Mouse (Mus musculus) right cerebral cortex, postnatal 10 days (tissue): ENCODE data around the gene Arid1a.

Experiments
- DNase-seq, 2 experiments: peaks; one replicate each; pipeline ENCODE4 v3.0.0; 2021; ENCODE audit warnings: low spot score in 2 of 2

Arid1a gene

GRCm38 (mm10) chr4:133756514-133757268 is at the start of gene Arid1a:
Gene Arid1a (minus strand): TSS chr4:133756769.
- peak; percentile 96 to 97 for DNase-seq

DNA sequence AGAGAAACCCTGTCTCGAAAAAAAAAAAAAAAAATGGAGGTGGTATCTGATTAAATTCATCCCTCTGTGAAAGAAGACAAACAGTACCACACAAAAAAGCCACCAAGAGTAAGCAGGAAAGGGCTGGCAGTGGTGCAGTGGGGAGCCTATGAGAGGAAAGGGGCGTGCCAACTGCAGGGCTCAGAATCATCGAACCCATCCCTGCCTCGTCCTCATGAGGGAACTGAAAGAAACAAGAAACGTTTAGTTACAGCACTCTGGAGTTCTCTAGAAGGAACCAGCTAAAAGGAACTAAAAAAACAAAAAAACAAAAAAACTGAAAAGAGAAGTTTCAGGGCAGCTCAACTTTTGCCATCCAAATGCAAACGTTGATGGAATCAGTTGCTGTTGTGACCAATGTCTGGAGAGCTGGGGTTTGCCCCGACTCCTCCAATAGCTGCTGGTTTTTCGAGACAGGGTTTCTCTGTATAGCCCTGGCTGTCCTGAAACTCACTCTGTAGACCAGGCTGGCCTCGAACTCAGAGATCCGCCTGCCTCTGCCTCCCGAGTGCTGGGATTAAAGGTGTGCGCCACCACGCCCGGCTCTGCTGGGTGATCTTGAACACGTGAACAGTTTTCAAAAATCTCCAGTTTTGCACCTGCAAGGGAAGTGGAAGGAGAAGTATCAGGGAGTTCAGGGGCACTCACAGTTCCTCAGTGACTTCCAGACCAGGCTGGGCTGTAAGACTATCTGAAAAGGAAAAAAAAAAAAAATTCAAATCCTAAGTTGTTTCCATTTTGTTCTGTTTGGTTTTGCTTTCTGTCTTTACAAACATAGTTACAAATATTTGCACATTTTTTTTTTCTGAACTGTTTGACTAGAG is 48.1 kb upstream of the Arid1a start:
- peak; percentile 37 to 38 for DNase-seq

DNA sequence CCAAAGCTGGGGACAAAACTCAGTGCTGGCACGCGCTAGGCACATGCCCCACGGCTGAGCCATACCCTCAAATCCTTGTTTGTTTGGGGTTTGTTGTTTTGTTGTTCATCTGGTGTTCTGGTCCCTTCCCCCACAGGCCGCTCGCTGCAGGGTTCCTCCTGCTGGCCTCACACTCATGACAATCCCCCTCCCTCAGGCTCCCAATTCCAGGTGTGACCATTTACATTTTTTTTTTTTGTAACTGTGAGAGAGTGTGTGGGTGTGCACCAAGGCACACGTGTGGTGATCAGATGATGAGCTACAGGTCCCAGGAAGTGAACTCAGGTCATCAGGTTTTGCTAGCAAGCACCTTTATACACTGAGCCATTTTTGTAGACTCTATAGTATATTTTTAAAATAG is 44.0 kb upstream of the Arid1a start:
- no peak for DNase-seq

GRCm38 (mm10) chr4:133793269-133793668 is 36.7 kb upstream of the Arid1a start:
- no peak for DNase-seq

DNA sequence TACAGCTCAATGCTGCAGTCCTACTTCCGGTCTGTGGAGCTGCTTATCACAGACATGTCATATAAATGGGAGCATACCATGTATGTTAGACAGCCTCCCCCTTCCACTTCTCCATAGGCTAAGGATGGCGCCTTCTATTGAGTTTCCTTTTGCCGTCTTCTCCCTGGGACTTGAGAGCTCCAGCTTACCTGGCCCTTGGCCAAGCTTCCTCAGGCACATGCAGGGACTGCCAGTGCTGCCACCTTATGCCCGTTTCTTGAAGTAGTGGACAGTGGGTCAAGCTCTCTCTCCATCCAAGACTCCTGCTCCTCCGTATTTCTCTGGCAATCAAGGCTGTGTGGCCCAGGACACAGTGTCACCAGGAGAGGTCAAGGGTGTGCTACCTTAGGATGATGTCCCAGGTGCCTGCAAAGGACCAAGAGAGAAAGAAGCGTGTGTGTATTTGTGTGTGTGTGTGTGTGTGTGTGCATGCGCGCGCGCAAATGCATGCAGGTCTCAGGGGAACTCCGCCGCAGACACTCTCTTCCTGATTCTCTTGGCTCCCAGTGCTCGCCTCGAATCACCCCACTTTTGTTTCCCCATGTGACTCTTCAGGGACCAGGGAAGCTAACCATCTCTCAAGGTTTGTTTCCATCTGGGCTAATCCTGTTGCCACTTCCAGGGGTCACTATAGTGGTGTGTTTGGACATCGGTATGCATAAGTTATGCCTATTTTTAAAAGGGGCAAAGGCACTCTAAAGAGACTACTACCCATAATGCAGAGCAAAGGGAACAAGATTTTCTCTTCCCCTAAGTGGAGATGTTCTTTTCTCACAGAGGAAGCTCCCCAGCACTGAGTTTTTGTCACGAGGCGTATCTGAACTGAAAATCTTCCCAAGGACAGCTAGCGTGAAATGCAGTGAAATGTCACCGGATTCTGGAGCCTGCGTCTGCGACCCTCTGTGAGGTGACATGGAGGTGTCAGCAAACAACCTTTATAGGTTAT is 18.3 kb upstream of the Arid1a start:
- peak; percentile 88 for DNase-seq

- no peak for DNase-seq
These were observed 12.6 kb upstream of the Arid1a start for GRCm38 (mm10) chr4:133769157-133769556.

GRCm38 (mm10) chr4:133763112-133763511 is 6.5 kb upstream of the Arid1a start:
- DNase-seq, result no peak

- peak in 1 of 2 experiments; percentile 17 for DNase-seq
These were observed 3.1 kb upstream of the Arid1a start for GRCm38 (mm10) chr4:133759659-133760058.

GRCm38 (mm10) chr4:133757269-133757835 is 783 bp upstream of the Arid1a start:
- DNase-seq, result peak; percentile 92 to 96

- DNase-seq, result peak in 1 of 2 experiments; percentile 44
These were observed 653 bp downstream of the Arid1a start for GRCm38 (mm10) chr4:133755861-133756371.

DNA sequence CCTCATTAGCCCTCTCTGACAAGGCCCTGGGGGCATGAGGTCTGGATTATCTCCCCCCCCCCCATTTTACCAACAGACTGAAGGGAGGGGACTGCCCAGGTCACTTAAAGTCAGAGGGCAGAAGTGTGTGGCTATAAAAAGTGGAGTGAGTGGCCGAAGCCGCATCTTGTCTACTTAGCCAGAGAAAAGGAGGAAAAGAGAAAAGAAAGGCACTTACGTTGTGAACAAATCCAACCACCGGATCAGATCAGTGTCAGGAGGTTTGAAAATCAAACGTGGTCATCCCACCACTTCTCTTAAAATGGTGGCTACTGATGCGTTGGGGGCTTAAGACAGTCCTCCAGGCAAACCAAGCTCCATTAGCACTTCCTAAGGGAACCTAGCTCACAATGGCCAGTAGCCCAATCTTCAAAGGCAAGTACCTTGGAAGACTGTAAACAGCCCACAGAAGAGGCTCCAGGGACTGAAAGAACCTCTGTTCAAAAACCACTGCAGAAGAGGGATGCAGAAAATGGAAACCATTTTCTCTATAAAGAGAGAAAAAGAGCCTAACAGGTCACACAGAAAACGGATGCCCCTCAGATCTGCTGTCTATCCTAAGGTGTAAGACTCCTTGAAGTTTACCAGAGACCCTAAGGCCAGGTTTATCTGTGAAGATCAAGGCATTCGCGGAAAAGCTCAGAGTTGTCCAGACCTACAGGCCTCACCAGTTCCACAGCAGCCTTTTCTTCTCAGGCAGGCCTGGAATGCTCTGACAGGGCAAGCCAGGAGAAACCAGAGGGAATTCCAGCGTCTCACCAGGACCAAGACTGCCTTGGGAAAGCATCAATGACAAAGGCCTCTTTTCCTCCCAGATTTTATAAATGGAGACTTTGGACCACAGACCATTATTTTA is 1.5 kb downstream of the Arid1a start:
- DNase-seq, result no peak

GRCm38 (mm10) chr4:133754238-133754637 is 2.3 kb downstream of the Arid1a start:
- peak; percentile 99 for DNase-seq

DNA sequence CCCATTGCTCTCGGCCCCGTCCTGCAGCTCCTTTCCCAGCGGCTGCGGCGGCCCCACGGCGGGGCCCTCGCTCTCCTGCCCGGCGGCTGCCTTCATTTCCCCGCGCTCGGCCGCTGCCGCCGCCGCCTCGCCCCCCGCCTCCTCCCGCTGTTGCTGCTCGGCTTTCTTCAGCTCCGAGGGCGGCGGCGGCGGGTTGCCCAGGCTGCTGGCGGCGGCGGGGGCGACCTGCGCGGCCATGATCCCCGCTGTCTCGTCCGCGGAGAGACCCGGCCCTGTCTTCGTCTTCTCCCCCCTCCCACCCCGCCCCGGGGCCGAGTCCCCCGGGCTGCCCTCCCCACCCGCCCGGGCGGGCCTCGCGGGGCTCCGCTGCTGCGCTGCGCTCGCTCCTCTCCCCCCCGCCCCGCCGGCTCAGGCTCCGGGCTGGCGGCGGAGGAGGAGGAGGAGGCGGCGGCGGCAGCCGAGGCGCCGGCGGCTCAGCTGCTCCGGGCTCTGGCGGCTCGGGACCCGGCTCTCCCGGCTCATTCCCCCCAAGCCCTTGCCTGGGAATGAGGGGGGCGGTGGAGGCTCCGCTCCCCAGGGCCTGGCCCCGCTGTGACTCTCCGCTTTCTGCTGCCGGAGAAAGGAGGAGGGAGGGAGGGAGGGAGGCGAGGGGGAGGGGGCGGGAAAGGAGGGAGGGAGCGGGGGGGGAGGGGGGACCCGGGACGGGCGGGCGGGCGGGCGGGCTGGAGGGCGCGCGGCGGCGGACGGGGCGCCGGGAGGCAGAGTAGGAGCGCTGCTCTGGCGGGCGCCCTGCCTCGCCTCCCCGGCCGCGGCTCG is 3.0 kb downstream of the Arid1a start:
- DNase-seq, result peak; percentile 80 to 81

GRCm38 (mm10) chr4:133752449-133753374 is 3.9 kb downstream of the Arid1a start:
- peak; percentile 57 to 64 for DNase-seq

GRCm38 (mm10) chr4:133751521-133752448 is 4.8 kb downstream of the Arid1a start:
- peak; percentile 34 to 75 for DNase-seq

GRCm38 (mm10) chr4:133750184-133750775 is 6.3 kb downstream of the Arid1a start:
- DNase-seq, result no peak
